Mouse (Mus musculus) MEL (cell line): ENCODE measurements around the gene Syt1. TPM values are rescaled to one million over a fixed set of nuclear protein-coding genes. Genes with fewer than 3 reads are reported as not detected.

Experiments used
- DNase-seq: peaks from one replicate; pipeline ENCODE4 v3.0.0; 2011; ENCODE audit warnings: low read depth, low spot score
- H3K27ac ChIP-seq: 2 replicates; pipeline ENCODE4 v1.5.1; 2012; ENCODE audit warnings: low read depth, mild to moderate bottlenecking, control low read depth, low read length, moderate library complexity; ENCODE audit not compliant: control insufficient read depth
- H3K27me3 ChIP-seq, 2 experiments: fragments of 150-350 bp in 1 of 2; sonication (generic) in 1 of 2; 2 replicates each; pipeline ENCODE4 v1.6.1; 2012; ENCODE audit warnings: low read length in 2 of 2, mild to moderate bottlenecking in 2 of 2, improper control_type of control experiment in 1 of 2, moderate library complexity in 1 of 2; ENCODE audit not compliant: insufficient read depth in 2 of 2, control insufficient read depth in 1 of 2
- H3K36me3 ChIP-seq, 2 experiments: 2 replicates each; pipeline ENCODE4 v1.6.1; 2012 to 2014; ENCODE audit warnings: low read length in 2 of 2, improper control_type of control experiment in 1 of 2, inconsistent platforms in 1 of 2, mild to moderate bottlenecking in 1 of 2; ENCODE audit not compliant: insufficient read depth in 2 of 2, control insufficient read depth in 1 of 2
- H3K4me1 ChIP-seq, 2 experiments: fragments of 150-350 bp in 1 of 2; sonication (generic) in 1 of 2; 2 replicates each; pipeline ENCODE4 v1.6.1; 2012; ENCODE audit warnings: low read length in 2 of 2, improper control_type of control experiment in 1 of 2, mild to moderate bottlenecking in 1 of 2; ENCODE audit not compliant: insufficient read depth in 2 of 2, control insufficient read depth in 1 of 2
- H3K4me3 ChIP-seq, 2 experiments: fragments of 150-350 bp in 1 of 2; sonication (generic) in 1 of 2; 2 replicates each; pipeline ENCODE4 v1.5.1; 2012; ENCODE audit warnings: low read depth in 2 of 2, low read length in 2 of 2, mild to moderate bottlenecking in 2 of 2, moderate library complexity in 2 of 2, control low read depth in 1 of 2, improper control_type of control experiment in 1 of 2; ENCODE audit not compliant: control insufficient read depth in 1 of 2, insufficient read depth in 1 of 2
- H3K79me2 ChIP-seq: 2 replicates; pipeline ENCODE4 v1.6.1; 2012; ENCODE audit warnings: mild to moderate bottlenecking, low read length, moderate library complexity; ENCODE audit not compliant: control insufficient read depth, poor library complexity, insufficient read depth
- H3K9ac ChIP-seq: 2 replicates; pipeline ENCODE4 v1.6.1; 2012; ENCODE audit warnings: low read depth, mild to moderate bottlenecking, control low read depth, low read length, moderate library complexity; ENCODE audit not compliant: control insufficient read depth, poor library complexity, severe bottlenecking
- H3K9me3 ChIP-seq: fragments of 150-350 bp; sonication (generic); replicated peaks from 2 replicates; pipeline ENCODE4 v1.6.1; 2012; ENCODE audit warnings: mild to moderate bottlenecking, low read length, improper control_type of control experiment, moderate library complexity; ENCODE audit not compliant: insufficient read depth
- BHLHE40 ChIP-seq: IDR thresholded peaks from 2 replicates; pipeline ENCODE4 v1.6.1; 2012; ENCODE audit warnings: low read depth, mild to moderate bottlenecking, inconsistent platforms, low read length, improper control_type of control experiment, borderline replicate concordance
- CHD2 ChIP-seq: IDR thresholded peaks from 2 replicates; pipeline ENCODE4 v1.6.1; 2011; ENCODE audit warnings: low read length, improper control_type of control experiment
- GABPA ChIP-seq: IDR thresholded peaks from 2 replicates; pipeline ENCODE4 v1.6.1; 2012; ENCODE audit warnings: low read depth, mild to moderate bottlenecking, inconsistent platforms, low read length, improper control_type of control experiment, moderate library complexity
- GATA1 ChIP-seq: IDR thresholded peaks from 2 replicates; pipeline ENCODE4 v1.6.1; 2011; ENCODE audit warnings: low read depth, low read length, improper control_type of control experiment
- JUND ChIP-seq: IDR thresholded peaks from 2 replicates; pipeline ENCODE4 v1.6.1; 2011; ENCODE audit warnings: low read depth, mild to moderate bottlenecking, improper control_type of control experiment, low read length
- KAT2A ChIP-seq: conservative IDR thresholded peaks from 2 replicates; pipeline ENCODE4 v1.6.1; 2012; ENCODE audit warnings: low read depth, low read length, improper control_type of control experiment, inconsistent platforms
- MAX ChIP-seq: IDR thresholded peaks from 2 replicates; pipeline ENCODE4 v1.6.1; 2011; ENCODE audit warnings: low read length, improper control_type of control experiment
- MEF2A ChIP-seq: IDR thresholded peaks from 2 replicates; pipeline ENCODE4 v1.6.1; 2014; ENCODE audit warnings: low read depth, mild to moderate bottlenecking, inconsistent platforms, low read length, improper control_type of control experiment; ENCODE audit not compliant: poor library complexity, insufficient replicate concordance, severe bottlenecking; ENCODE audit errors: extremely low read depth
- MXI1 ChIP-seq: IDR thresholded peaks from 2 replicates; pipeline ENCODE4 v1.6.1; 2011; ENCODE audit warnings: mild to moderate bottlenecking, low read depth, low read length, improper control_type of control experiment
- MYC ChIP-seq: IDR thresholded peaks from 2 replicates; pipeline ENCODE4 v1.6.1; 2011; ENCODE audit warnings: low read depth, mild to moderate bottlenecking, low read length, improper control_type of control experiment, moderate library complexity
- NELFE ChIP-seq: IDR thresholded peaks from 2 replicates; pipeline ENCODE4 v1.6.1; 2011; ENCODE audit warnings: low read depth, low read length, improper control_type of control experiment
- POLR2AphosphoS2 ChIP-seq: IDR thresholded peaks from 2 replicates; pipeline ENCODE4 v1.6.1; 2011; ENCODE audit warnings: low read length, improper control_type of control experiment
- POLR2AphosphoS5 ChIP-seq: IDR thresholded peaks from 2 replicates; pipeline ENCODE4 v1.6.1; 2012; ENCODE audit warnings: low read depth, borderline replicate concordance, mild to moderate bottlenecking, inconsistent platforms, low read length, moderate library complexity, mixed read lengths
- SIN3A ChIP-seq: IDR thresholded peaks from 2 replicates; pipeline ENCODE4 v1.6.1; 2012; ENCODE audit warnings: low read length, improper control_type of control experiment, inconsistent platforms
- SMC3 ChIP-seq: IDR thresholded peaks from 2 replicates; pipeline ENCODE4 v1.6.1; 2011; ENCODE audit warnings: low read depth, low read length, improper control_type of control experiment
- TBP ChIP-seq: IDR thresholded peaks from 2 replicates; pipeline ENCODE4 v1.8.0; 2011; ENCODE audit warnings: low read depth, low read length, improper control_type of control experiment
- USF1 ChIP-seq: IDR thresholded peaks from 2 replicates; pipeline ENCODE4 v1.6.1; 2014; ENCODE audit warnings: low read depth, mild to moderate bottlenecking, inconsistent platforms, low read length, improper control_type of control experiment, moderate library complexity
- USF2 ChIP-seq, 2 experiments: IDR thresholded peaks; 2 replicates each; pipeline ENCODE4 v1.6.1; 2011 to 2012; ENCODE audit warnings: improper control_type of control experiment in 2 of 2, low read length in 2 of 2, borderline replicate concordance in 1 of 2, inconsistent platforms in 1 of 2, low read depth in 1 of 2, mild to moderate bottlenecking in 1 of 2; ENCODE audit not compliant: insufficient read depth in 1 of 2
- ZMIZ1 ChIP-seq: IDR thresholded peaks from 2 replicates; pipeline ENCODE4 v1.6.1; 2012; ENCODE audit warnings: low read depth, mild to moderate bottlenecking, inconsistent platforms, low read length, improper control_type of control experiment, moderate library complexity
- ZNF384 ChIP-seq: IDR thresholded peaks from 2 replicates; pipeline ENCODE4 v1.6.1; 2012; ENCODE audit warnings: low read depth, mild to moderate bottlenecking, inconsistent platforms, low read length, improper control_type of control experiment
- polyA plus RNA-seq, 2 experiments: library from polyadenylated mRNA; stranded (reverse) in 1 of 2; unstranded in 1 of 2; fragments of >175 nt in 1 of 2; fragments of >200 nt in 1 of 2; gene quantifications; 2 replicates each; pipeline versions ENCODE4 v1.2.1 to v1.2.4; 2012; ENCODE audit warnings: low replicate concordance in 2 of 2, low read depth in 1 of 2; ENCODE audit not compliant: insufficient read length in 2 of 2, insufficient read depth in 1 of 2, missing spikeins in 1 of 2
- total RNA-seq: library from RNA; depleted of rRNA; stranded (reverse); fragments of 300-350 nt; gene quantifications from 2 replicates; pipeline ENCODE4 v1.2.3, GENCODE M21; 2012

The Syt1 gene
- total and polyA plus RNA-seq, 3 experiments, result not detected

DNA sequence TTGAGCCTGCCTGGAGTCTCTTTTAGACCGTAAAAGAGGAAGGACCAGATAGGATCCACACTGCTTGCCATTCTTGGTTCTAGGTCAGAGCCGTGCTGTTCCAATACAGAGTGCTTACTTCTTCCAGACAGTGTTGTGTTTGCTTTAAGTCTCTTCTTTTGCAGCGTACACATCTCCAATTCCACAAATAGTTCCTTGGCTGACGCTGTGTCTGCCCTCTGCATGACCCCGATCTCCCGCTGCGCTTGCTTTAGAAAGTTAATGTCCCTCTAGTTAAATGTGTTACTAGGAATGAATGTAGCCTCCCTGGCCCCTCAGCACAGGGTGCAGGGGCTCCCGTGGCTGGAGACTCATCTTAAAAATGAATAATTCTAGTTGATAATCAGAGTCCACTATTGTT, 442.6 kb downstream of the Syt1 start:
- H3K4me1 ChIP-seq, result no peaks in the 10 kb centered on the region
- TF ChIP-seq POLR2AphosphoS5 (no peak), GATA1 (no peak), USF2 (IDR thresholded peaks at IDR 0.05; ENCODE audit: borderline replicate concordance in 1 of 2, insufficient read depth in 1 of 2, low read depth in 1 of 2, low read length in 2 of 2) (no peak), SMC3 (no peak), JUND (no peak), POLR2AphosphoS2 (no peak)
- TF ChIP-seq, all 39 proteins: peak for 0

DNA sequence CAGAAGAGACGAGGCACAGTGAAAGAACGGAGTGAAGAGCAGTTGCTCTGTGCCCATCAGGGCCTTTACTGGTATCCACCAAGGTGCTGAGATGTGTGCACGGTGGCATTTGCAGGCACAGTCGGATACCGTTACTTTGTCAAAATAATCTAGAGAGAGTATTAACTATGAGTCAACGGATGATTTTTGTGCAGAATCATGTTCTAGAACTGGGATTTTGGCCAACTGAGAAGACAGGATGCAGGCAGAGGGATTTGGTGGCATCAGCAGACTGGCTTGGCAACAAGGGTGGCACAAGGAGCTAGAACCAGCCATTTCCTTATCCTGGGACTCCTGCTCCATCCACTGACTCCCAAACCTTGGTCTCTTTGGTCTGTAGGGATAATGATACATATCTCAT, 443.3 kb downstream of the Syt1 start:
- H3K9ac ChIP-seq, result no peak overlapping the region
- TF ChIP-seq MYC (no peak), POLR2AphosphoS5 (no peak), ZNF384 (no peak), USF1 (no peak), MXI1 (no peak), SIN3A (no peak), MAX (no peak), GABPA (no peak), KAT2A (no peak), MEF2A (no peak)
- H3K9me3 ChIP-seq, result no peaks in the 10 kb centered on the region
- no peaks in the 10 kb centered on the region; a peak in 1 of 4 replicates for H3K27me3 ChIP-seq
- H3K27ac ChIP-seq, result no peak overlapping the region
- DNase-seq, result no peak
- no peak overlapping the region for H3K4me3 ChIP-seq
- no peaks in the 10 kb centered on the region for H3K79me2 ChIP-seq
- H3K36me3 ChIP-seq, result no peaks in the 10 kb centered on the region
- no peaks in the 10 kb centered on the region for H3K4me1 ChIP-seq

More for the DNA sequence above, 442.6 kb downstream of the Syt1 start:
- H3K4me3 ChIP-seq, result no peak overlapping the region
- no peaks in the 10 kb centered on the region for H3K36me3 ChIP-seq
- no peaks in the 10 kb centered on the region for H3K9me3 ChIP-seq
- no peak for DNase-seq
- H3K27ac ChIP-seq, result no peak overlapping the region
- no peaks in the 10 kb centered on the region; a peak in 1 of 4 replicates for H3K27me3 ChIP-seq
- H3K9ac ChIP-seq, result no peak overlapping the region
- no peaks in the 10 kb centered on the region for H3K79me2 ChIP-seq

DNA sequence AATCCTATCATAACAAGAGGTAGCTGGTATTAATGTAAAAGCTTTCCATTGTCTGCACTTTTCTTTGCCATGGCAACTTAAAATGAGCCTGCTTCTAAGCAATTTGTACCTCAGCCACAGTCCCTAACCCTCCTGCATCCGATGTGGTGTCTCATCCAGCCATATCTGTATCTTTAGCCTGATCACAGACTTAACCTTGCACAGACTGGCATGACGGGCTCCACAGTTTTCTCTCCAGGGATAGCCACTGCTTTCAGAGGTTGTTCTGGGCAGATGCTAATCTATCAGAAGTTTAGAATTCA, 451.2 kb downstream of the Syt1 start:
- Histone ChIP-seq H3K36me3 (no peaks in the 10 kb centered on the region), H3K4me1 (no peaks in the 10 kb centered on the region), H3K27me3 (peaks cover 0 to 1% of the 10 kb centered on the region in 2 experiments; a peak in 1 of 4 replicates), H3K9ac (no peak overlapping the region), H3K9me3 (no peaks in the 10 kb centered on the region), H3K27ac (no peak overlapping the region), H3K4me3 (no peak overlapping the region), H3K79me2 (no peaks in the 10 kb centered on the region)
- no peak for DNase-seq
- TF ChIP-seq CHD2 (no peak), TBP (no peak), GATA1 (no peak), NELFE (no peak), SIN3A (no peak), ZMIZ1 (no peak), BHLHE40 (no peak), MYC (no peak)
